Mouse (Mus musculus) brain, embryonic 14.5 days (tissue): Measurements from ENCODE around the gene Ano10.

ENCODE experiments used
- CTCF ChIP-seq: fragments of 200-500 bp; IDR thresholded peaks from 2 replicates; pipeline ENCODE4 v1.5.1; 2012; ENCODE audit warnings: inconsistent platforms, mild to moderate bottlenecking, moderate library complexity, borderline replicate concordance; ENCODE audit not compliant: insufficient read depth, insufficient read length; ENCODE audit errors: extremely low read depth
- POLR2A ChIP-seq: fragments of 200-500 bp; IDR thresholded peaks from 2 replicates; pipeline ENCODE4 v1.6.1; 2012; ENCODE audit warnings: mild to moderate bottlenecking, inconsistent platforms, borderline replicate concordance; ENCODE audit not compliant: poor library complexity, insufficient read depth, insufficient read length, severe bottlenecking; ENCODE audit errors: extremely low read depth

GRCm38 (mm10) chr9:122271318-122271717 lies 22.9 kb downstream of the Ano10 start:
- no peak for TF ChIP-seq POLR2A
- no peak for TF ChIP-seq CTCF
